Mouse (Mus musculus) heart, postnatal 0 days (tissue): ENCODE measurements around the gene Extl1.

Source experiments
- CTCF ChIP-seq: IDR thresholded peaks from 2 replicates; pipeline ENCODE4 v1.5.1; 2016; ENCODE audit warnings: antibody characterized with exemption, control low read depth, low read depth
- EP300 ChIP-seq: IDR thresholded peaks from 2 replicates; pipeline ENCODE4 v1.6.1; 2016; ENCODE audit warnings: antibody characterized with exemption, low read depth

DNA sequence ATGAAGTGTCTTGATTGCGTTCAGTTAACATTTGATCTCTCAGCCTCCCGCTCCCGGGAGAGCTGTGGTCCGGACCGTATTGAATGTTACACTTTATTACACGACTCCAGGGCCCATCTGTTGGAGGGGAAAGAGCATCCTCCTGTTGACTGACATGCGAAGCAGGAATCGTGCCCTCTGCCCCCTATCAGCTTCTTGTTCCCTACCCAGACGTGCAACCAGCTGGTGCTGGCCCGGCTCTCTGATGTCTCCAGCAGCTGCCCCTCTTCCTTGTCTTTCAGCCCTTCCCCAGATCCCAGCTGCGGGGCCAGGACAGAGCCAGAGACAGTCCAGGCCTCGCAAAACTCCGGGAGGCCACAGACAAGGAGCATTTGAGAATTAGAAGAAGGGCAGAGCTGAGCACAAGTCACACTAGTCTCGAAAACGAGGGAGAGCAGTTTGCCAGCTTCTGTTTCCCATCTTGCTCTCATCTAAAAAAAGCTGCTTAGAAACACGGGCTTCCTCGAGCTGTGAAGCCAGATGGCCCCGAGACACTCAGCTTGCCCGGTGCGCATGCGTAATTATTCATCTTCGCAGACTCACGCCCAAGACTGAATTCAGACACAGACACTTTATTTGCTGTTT lies 46.8 kb upstream of the Extl1 start:
- TF ChIP-seq CTCF (no peak), EP300 (no peak)
